Mouse (Mus musculus): Measurements from ENCODE around the gene R3hdm2. TPM values are rescaled to one million over a fixed set of nuclear protein-coding genes. Genes with fewer than 3 reads are reported as not detected.
A peak's percentile ranks its signal among the peaks of the same experiment; 100 is the strongest.

Gene R3hdm2
- total RNA-seq, 2 experiments from 2014 or later = 34.4 to 52.5 TPM

GRCm38 (mm10) chr10:127480833-127481813 lies 101.0 kb downstream of the R3hdm2 start:
- ATAC-seq (replicated peaks; ENCODE audit: low FRiP score, poor library complexity, severe bottlenecking) = no peak

GRCm38 (mm10) chr10:127485235-127485634 lies 105.1 kb downstream of the R3hdm2 start:
- no peak for ATAC-seq (replicated peaks; ENCODE audit: low FRiP score, poor library complexity, severe bottlenecking)

GRCm38 (mm10) chr10:127488856-127489255 lies 108.7 kb downstream of the R3hdm2 start:
- no peak for ATAC-seq (replicated peaks; ENCODE audit: low FRiP score, poor library complexity, severe bottlenecking)

GRCm38 (mm10) chr10:127490160-127491127 lies 110.3 kb downstream of the R3hdm2 start:
- ATAC-seq (replicated peaks; ENCODE audit: low FRiP score, poor library complexity, severe bottlenecking) = no peak

- ATAC-seq (replicated peaks; ENCODE audit: low FRiP score, poor library complexity, severe bottlenecking) = no peak
Observed at GRCm38 (mm10) chr10:127491128-127491512, 111.0 kb downstream of the R3hdm2 start.

GRCm38 (mm10) chr10:127492118-127492517 lies 112.0 kb downstream of the R3hdm2 start:
- no peak for ATAC-seq (replicated peaks; ENCODE audit: low FRiP score, poor library complexity, severe bottlenecking)

GRCm38 (mm10) chr10:127496156-127496555 lies 116.0 kb downstream of the R3hdm2 start:
- no peak for ATAC-seq (replicated peaks; ENCODE audit: low FRiP score, poor library complexity, severe bottlenecking)

GRCm38 (mm10) chr10:127499516-127499915 lies 119.4 kb downstream of the R3hdm2 start:
- ATAC-seq (replicated peaks; ENCODE audit: low FRiP score, poor library complexity, severe bottlenecking) = no peak

GRCm38 (mm10) chr10:127500042-127500441 lies 119.9 kb downstream of the R3hdm2 start:
- ATAC-seq (replicated peaks; ENCODE audit: low FRiP score, poor library complexity, severe bottlenecking) = no peak

- no peak for ATAC-seq (replicated peaks; ENCODE audit: low FRiP score, poor library complexity, severe bottlenecking)
Observed at GRCm38 (mm10) chr10:127500894-127501893, 121.1 kb downstream of the R3hdm2 start, which contains the start of gene Stac3. Gene Stac3 (plus strand): TSS chr10:127501686.

GRCm38 (mm10) chr10:127508239-127508638 lies 128.1 kb downstream of the R3hdm2 start:
- ATAC-seq (replicated peaks; ENCODE audit: low FRiP score, poor library complexity, severe bottlenecking) = no peak

GRCm38 (mm10) chr10:127509051-127509836 lies 129.1 kb downstream of the R3hdm2 start:
- ATAC-seq (replicated peaks; ENCODE audit: low FRiP score, poor library complexity, severe bottlenecking) = 0 out of 2 replicates have a peak, but pooled peaks have one; percentile 39

GRCm38 (mm10) chr10:127509837-127510701 lies 129.9 kb downstream of the R3hdm2 start:
- ATAC-seq (replicated peaks; ENCODE audit: low FRiP score, poor library complexity, severe bottlenecking) = no peak

- no peak for ATAC-seq (replicated peaks; ENCODE audit: low FRiP score, poor library complexity, severe bottlenecking)
Observed at GRCm38 (mm10) chr10:127510895-127511617, 130.9 kb downstream of the R3hdm2 start.

- no peak for ATAC-seq (replicated peaks; ENCODE audit: low FRiP score, poor library complexity, severe bottlenecking)
Observed at GRCm38 (mm10) chr10:127511634-127512306, 131.6 kb downstream of the R3hdm2 start.

- ATAC-seq (replicated peaks; ENCODE audit: low FRiP score, poor library complexity, severe bottlenecking) = no peak
Observed at GRCm38 (mm10) chr10:127512307-127512666, 132.2 kb downstream of the R3hdm2 start.
